Mouse (Mus musculus) spleen, adult 2 months (tissue): ENCODE data around the gene Fermt1. TPM values are rescaled to one million over a fixed set of nuclear protein-coding genes. Genes with fewer than 3 reads are reported as not detected.

Source experiments
- DNase-seq, 2 experiments: peaks; one replicate each; pipeline versions ENCODE4 v3.0.0 to v3.0.0-alpha.2; 2012 to 2021; ENCODE audit warnings: low spot score in 2 of 2, low read depth in 1 of 2
- H3K27ac ChIP-seq: fragments of 200-500 bp; 2 replicates; pipeline ENCODE4 v1.5.1; 2012; ENCODE audit warnings: low read length, inconsistent platforms; ENCODE audit not compliant: insufficient read depth
- H3K27me3 ChIP-seq: fragments of 200-500 bp; 2 replicates; pipeline ENCODE4 v1.6.1; 2012; ENCODE audit warnings: mild to moderate bottlenecking, moderate library complexity, low read length, inconsistent platforms; ENCODE audit not compliant: control insufficient read depth, insufficient read depth
- H3K36me3 ChIP-seq: fragments of 200-500 bp; 2 replicates; pipeline ENCODE4 v1.6.1; 2012; ENCODE audit warnings: mild to moderate bottlenecking, low read length, inconsistent platforms; ENCODE audit not compliant: control insufficient read depth, insufficient read depth
- H3K4me1 ChIP-seq: fragments of 200-500 bp; 2 replicates; pipeline ENCODE4 v1.6.1; 2011; ENCODE audit warnings: inconsistent platforms; ENCODE audit not compliant: control insufficient read depth, insufficient read depth, insufficient read length
- H3K4me3 ChIP-seq: fragments of 200-500 bp; 2 replicates; pipeline ENCODE4 v1.5.1; 2011; ENCODE audit warnings: mild to moderate bottlenecking, inconsistent platforms; ENCODE audit not compliant: insufficient read depth, insufficient read length; ENCODE audit errors: extremely low read depth
- CTCF ChIP-seq: fragments of 200-500 bp; IDR thresholded peaks from 2 replicates; pipeline ENCODE4 v1.5.1; 2011; ENCODE audit warnings: mild to moderate bottlenecking, inconsistent platforms; ENCODE audit not compliant: insufficient read depth, insufficient read length, insufficient replicate concordance; ENCODE audit errors: extremely low read depth
- POLR2A ChIP-seq: fragments of 200-500 bp; IDR thresholded peaks from 2 replicates; pipeline ENCODE4 v1.6.1; 2011; ENCODE audit warnings: low read depth, low read length, inconsistent platforms
- WGBS: fragments of 180-500 bp; shearing (Covaris S2); methylation state at CpG from one replicate; pipeline ENCODE4 v1.1.7; 2018; 5-methylcytosine and 5-hydroxymethylcytosine counted together
- polyA plus RNA-seq: library from polyadenylated mRNA; depleted of rRNA; stranded (reverse); fragments of >200 nt; gene quantifications from 2 replicates; pipeline ENCODE4 v1.2.3, GENCODE M21; 2012

Gene Fermt1
- polyA plus RNA-seq, 1 experiment = 0.02 TPM

GRCm38 (mm10) chr2:132952197-132952596, 6.5 kb upstream of the Fermt1 start:
- Histone ChIP-seq H3K27me3 (no peaks in the 10 kb centered on the region), H3K27ac (no peak overlapping the region), H3K4me3 (no peak overlapping the region), H3K36me3 (no peaks in the 10 kb centered on the region), H3K4me1 (no peaks in the 10 kb centered on the region)
- no peak for DNase-seq
- 6% methylated on average over 8 of the region's 8 CpGs for WGBS
- TF ChIP-seq POLR2A = no peak
- no peak for TF ChIP-seq CTCF

- no peak for DNase-seq
- 46% methylated on average over 7 of the region's 7 CpGs for WGBS
- Histone ChIP-seq H3K27ac (no peak overlapping the region), H3K4me1 (no peaks in the 10 kb centered on the region), H3K36me3 (no peaks in the 10 kb centered on the region), H3K4me3 (no peak overlapping the region), H3K27me3 (peaks cover 6% of the 10 kb centered on the region)
- TF ChIP-seq POLR2A (no peak), CTCF (no peak)
Observed at GRCm38 (mm10) chr2:132948174-132948573, 2.5 kb upstream of the Fermt1 start.

GRCm38 (mm10) chr2:132946976-132947375, 1.3 kb upstream of the Fermt1 start:
- TF ChIP-seq POLR2A (no peak), CTCF (no peak)
- H3K4me3 ChIP-seq = no peak overlapping the region
- DNase-seq = no peak

GRCm38 (mm10) chr2:132944711-132945325, 888 bp downstream of the Fermt1 start:
- WGBS = 12% methylated on average over 24 of the region's 24 CpGs
- Histone ChIP-seq H3K27ac (no peak overlapping the region), H3K4me3 (no peak overlapping the region), H3K27me3 (peaks cover 6% of the 10 kb centered on the region), H3K4me1 (no peaks in the 10 kb centered on the region), H3K36me3 (no peaks in the 10 kb centered on the region)
- no peak for DNase-seq
- TF ChIP-seq POLR2A = no peak
- no peak for TF ChIP-seq CTCF

More at GRCm38 (mm10) chr2:132946976-132947375, 1.3 kb upstream of the Fermt1 start:
- Histone ChIP-seq H3K27ac (no peak overlapping the region), H3K27me3 (peaks cover 6% of the 10 kb centered on the region), H3K4me1 (no peaks in the 10 kb centered on the region), H3K36me3 (no peaks in the 10 kb centered on the region)
- WGBS = 73% methylated on average over 6 of the region's 6 CpGs

- H3K27ac ChIP-seq = no peak overlapping the region
- peaks cover 6% of the 10 kb centered on the region for H3K27me3 ChIP-seq
- H3K36me3 ChIP-seq = no peaks in the 10 kb centered on the region
- WGBS = 41% methylated on average over 13 of the region's 13 CpGs
- TF ChIP-seq CTCF (no peak), POLR2A (no peak)
- H3K4me3 ChIP-seq = no peak overlapping the region
- H3K4me1 ChIP-seq = no peaks in the 10 kb centered on the region
- no peak for DNase-seq
Observed at GRCm38 (mm10) chr2:132943997-132944396, 1.7 kb downstream of the Fermt1 start.

- Histone ChIP-seq H3K27me3 (peaks cover 6% of the 10 kb centered on the region), H3K4me1 (no peaks in the 10 kb centered on the region), H3K36me3 (no peaks in the 10 kb centered on the region), H3K27ac (no peak overlapping the region), H3K4me3 (no peak overlapping the region)
- no peak for DNase-seq
- TF ChIP-seq CTCF = no peak
- no peak for TF ChIP-seq POLR2A
- WGBS = 47% methylated on average over 9 of the region's 9 CpGs
Observed at GRCm38 (mm10) chr2:132943596-132943995, 2.1 kb downstream of the Fermt1 start.

- no peak for TF ChIP-seq POLR2A
- TF ChIP-seq CTCF = no peak
- H3K36me3 ChIP-seq = no peaks in the 10 kb centered on the region
- no peaks in the 10 kb centered on the region for H3K4me1 ChIP-seq
- H3K4me3 ChIP-seq = no peak overlapping the region
- no peak for DNase-seq
- 85% methylated on average over 14 of the region's 14 CpGs for WGBS
- H3K27ac ChIP-seq = no peak overlapping the region
- H3K27me3 ChIP-seq = no peaks in the 10 kb centered on the region
Observed at GRCm38 (mm10) chr2:132939056-132939455, 6.7 kb downstream of the Fermt1 start.
